Mouse (Mus musculus) heart, embryonic 12.5 days (tissue): ENCODE measurements at regions not wholly inside any gene's neighbourhood (a gene's known extent, or its start where the extent isn't known, plus 50 kb on each side); places are given as distances from the start of the nearest gene placed in this dataset.

Source experiments
- ATAC-seq: fragments of 200-750 bp; cut with Nextera tagmentation; 2 replicates; pipeline ENCODE4 v1.8.0; 2017; ENCODE audit warnings: moderate TSS enrichment, moderate library complexity; ENCODE audit not compliant: insufficient number of reproducible peaks, low FRiP score
- H3K27ac ChIP-seq: fragments of 300-500 bp; sonication (generic); 2 replicates; pipeline ENCODE4 v1.5.1; 2016; ENCODE audit warnings: mild to moderate bottlenecking, moderate library complexity; ENCODE audit not compliant: poor library complexity, severe bottlenecking
- H3K27me3 ChIP-seq: fragments of 300-500 bp; sonication (generic); replicated peaks from 2 replicates; pipeline ENCODE4 v1.6.1; 2016; ENCODE audit warnings: mild to moderate bottlenecking, moderate library complexity
- H3K36me3 ChIP-seq: fragments of 300-500 bp; sonication (generic); 2 replicates; pipeline ENCODE4 v1.6.1; 2016; ENCODE audit warnings: mild to moderate bottlenecking, moderate library complexity
- H3K4me1 ChIP-seq: fragments of 300-500 bp; sonication (generic); replicated peaks from 2 replicates; pipeline ENCODE4 v1.6.1; 2016; ENCODE audit warnings: mild to moderate bottlenecking
- H3K4me2 ChIP-seq: fragments of 300-500 bp; sonication (generic); 2 replicates; pipeline ENCODE4 v1.6.1; 2016; ENCODE audit warnings: mild to moderate bottlenecking, moderate library complexity
- H3K4me3 ChIP-seq: fragments of 300-500 bp; sonication (generic); 2 replicates; pipeline ENCODE4 v1.5.1; 2016; ENCODE audit warnings: mild to moderate bottlenecking
- H3K9ac ChIP-seq: fragments of 300-500 bp; sonication (generic); 2 replicates; pipeline ENCODE4 v1.6.1; 2016; ENCODE audit warnings: mild to moderate bottlenecking, moderate library complexity
- H3K9me3 ChIP-seq: fragments of 300-500 bp; sonication (generic); replicated peaks from 2 replicates; pipeline ENCODE4 v1.6.1; 2016; ENCODE audit warnings: mild to moderate bottlenecking, moderate library complexity
- WGBS: fragments of 180-500 bp; shearing (Covaris S2); methylation state at CpG from one replicate; pipeline ENCODE4 v1.1.7; 2016; 5-methylcytosine and 5-hydroxymethylcytosine counted together

GRCm38 (mm10) chr12:25895691-25896090 lies 519.4 kb downstream of the Rnf144a start:
- no peak overlapping the region for H3K9ac ChIP-seq
- no peaks in the 10 kb centered on the region for H3K27me3 ChIP-seq
- H3K4me3 ChIP-seq, result no peak overlapping the region
- no peaks in the 10 kb centered on the region for H3K4me1 ChIP-seq
- H3K36me3 ChIP-seq, result no peaks in the 10 kb centered on the region
- no peak overlapping the region for H3K27ac ChIP-seq
- 42% methylated on average over 1 of the region's 1 CpGs for WGBS
- H3K4me2 ChIP-seq, result no peak overlapping the region
- ATAC-seq, result no peak
- no peaks in the 10 kb centered on the region for H3K9me3 ChIP-seq

GRCm38 (mm10) chr12:25891391-25892167 lies 523.5 kb downstream of the Rnf144a start:
- 77% methylated on average over 4 of the region's 4 CpGs for WGBS
- H3K4me3 ChIP-seq, result no peak overlapping the region
- no peak overlapping the region for H3K4me2 ChIP-seq
- H3K9ac ChIP-seq, result no peak overlapping the region
- no peaks in the 10 kb centered on the region for H3K36me3 ChIP-seq
- H3K9me3 ChIP-seq, result no peaks in the 10 kb centered on the region
- no peaks in the 10 kb centered on the region for H3K4me1 ChIP-seq
- H3K27me3 ChIP-seq, result no peaks in the 10 kb centered on the region
- H3K27ac ChIP-seq, result no peak overlapping the region
- ATAC-seq, result no peak

GRCm38 (mm10) chr12:25890722-25891121 lies 524.3 kb downstream of the Rnf144a start:
- H3K27ac ChIP-seq, result no peak overlapping the region
- no peak overlapping the region for H3K4me3 ChIP-seq
- H3K4me1 ChIP-seq, result no peaks in the 10 kb centered on the region
- 76% methylated on average over 1 of the region's 1 CpGs for WGBS
- H3K36me3 ChIP-seq, result no peaks in the 10 kb centered on the region
- no peak overlapping the region for H3K9ac ChIP-seq
- no peaks in the 10 kb centered on the region for H3K9me3 ChIP-seq
- no peak for ATAC-seq
- H3K4me2 ChIP-seq, result no peak overlapping the region
- no peaks in the 10 kb centered on the region for H3K27me3 ChIP-seq

- 65% methylated on average over 5 of the region's 5 CpGs for WGBS
- H3K4me1 ChIP-seq, result no peaks in the 10 kb centered on the region
- H3K9ac ChIP-seq, result no peak overlapping the region
- H3K4me3 ChIP-seq, result no peak overlapping the region
- H3K36me3 ChIP-seq, result no peaks in the 10 kb centered on the region
- H3K4me2 ChIP-seq, result no peak overlapping the region
- no peak for ATAC-seq
- no peak overlapping the region for H3K27ac ChIP-seq
- no peaks in the 10 kb centered on the region for H3K27me3 ChIP-seq
- no peaks in the 10 kb centered on the region for H3K9me3 ChIP-seq
Measured at GRCm38 (mm10) chr12:25883771-25884171, 531.3 kb downstream of the Rnf144a start.

GRCm38 (mm10) chr12:25871816-25872215 lies 543.2 kb downstream of the Rnf144a start:
- no peaks in the 10 kb centered on the region for H3K4me1 ChIP-seq
- H3K36me3 ChIP-seq, result no peaks in the 10 kb centered on the region
- H3K4me3 ChIP-seq, result no peak overlapping the region
- H3K9me3 ChIP-seq, result no peaks in the 10 kb centered on the region
- no peaks in the 10 kb centered on the region for H3K27me3 ChIP-seq
- ATAC-seq, result no peak
- H3K4me2 ChIP-seq, result no peak overlapping the region
- H3K9ac ChIP-seq, result no peak overlapping the region
- no peak overlapping the region for H3K27ac ChIP-seq
- 71% methylated on average over 4 of the region's 4 CpGs for WGBS

GRCm38 (mm10) chr12:25871001-25871461 lies 544.0 kb downstream of the Rnf144a start:
- no peaks in the 10 kb centered on the region for H3K36me3 ChIP-seq

GRCm38 (mm10) chr12:25869846-25870245 lies 545.2 kb downstream of the Rnf144a start:
- Histone ChIP-seq H3K27ac (no peak overlapping the region), H3K9ac (no peak overlapping the region), H3K27me3 (no peaks in the 10 kb centered on the region), H3K4me1 (no peaks in the 10 kb centered on the region), H3K4me3 (no peak overlapping the region), H3K4me2 (no peak overlapping the region), H3K9me3 (no peaks in the 10 kb centered on the region), H3K36me3 (no peaks in the 10 kb centered on the region)
- ATAC-seq, result no peak

More at GRCm38 (mm10) chr12:25871001-25871461, 544.0 kb downstream of the Rnf144a start:
- no peak overlapping the region for H3K4me2 ChIP-seq
- no peaks in the 10 kb centered on the region for H3K27me3 ChIP-seq
- no peak overlapping the region for H3K9ac ChIP-seq
- ATAC-seq, result no peak
- WGBS, result 63% methylated on average over 11 of the region's 11 CpGs
- no peaks in the 10 kb centered on the region for H3K9me3 ChIP-seq
- H3K4me3 ChIP-seq, result no peak overlapping the region
- no peaks in the 10 kb centered on the region for H3K4me1 ChIP-seq
- no peak overlapping the region for H3K27ac ChIP-seq

GRCm38 (mm10) chr12:25865063-25865462 lies 550.0 kb downstream of the Rnf144a start:
- no peak overlapping the region for H3K27ac ChIP-seq
- H3K4me2 ChIP-seq, result no peak overlapping the region
- no peaks in the 10 kb centered on the region for H3K36me3 ChIP-seq
- no peaks in the 10 kb centered on the region for H3K4me1 ChIP-seq
- H3K4me3 ChIP-seq, result no peak overlapping the region
- no peaks in the 10 kb centered on the region for H3K27me3 ChIP-seq
- 87% methylated on average over 3 of the region's 3 CpGs for WGBS
- ATAC-seq, result no peak
- no peak overlapping the region for H3K9ac ChIP-seq
- H3K9me3 ChIP-seq, result no peaks in the 10 kb centered on the region

GRCm38 (mm10) chr12:25864113-25864852 lies 550.8 kb downstream of the Rnf144a start:
- no peak for ATAC-seq
- 62% methylated on average over 7 of the region's 7 CpGs for WGBS

GRCm38 (mm10) chr12:25861100-25861499 lies 554.0 kb downstream of the Rnf144a start:
- Histone ChIP-seq H3K9ac (no peak overlapping the region), H3K4me1 (no peaks in the 10 kb centered on the region), H3K9me3 (0 out of 2 replicates have a peak, but pooled peaks cover 2% of the 10 kb centered on the region), H3K36me3 (no peaks in the 10 kb centered on the region), H3K27ac (no peak overlapping the region), H3K27me3 (no peaks in the 10 kb centered on the region), H3K4me2 (no peak overlapping the region), H3K4me3 (no peak overlapping the region)
- ATAC-seq, result no peak
- 77% methylated on average over 3 of the region's 3 CpGs for WGBS

More at GRCm38 (mm10) chr12:25864113-25864852, 550.8 kb downstream of the Rnf144a start:
- Histone ChIP-seq H3K9me3 (0 out of 2 replicates have a peak, but pooled peaks cover 2% of the 10 kb centered on the region), H3K27me3 (no peaks in the 10 kb centered on the region), H3K27ac (no peak overlapping the region), H3K9ac (no peak overlapping the region), H3K36me3 (no peaks in the 10 kb centered on the region), H3K4me3 (no peak overlapping the region), H3K4me1 (no peaks in the 10 kb centered on the region), H3K4me2 (no peak overlapping the region)

GRCm38 (mm10) chr12:25858397-25858796 lies 556.7 kb downstream of the Rnf144a start:
- Histone ChIP-seq H3K9me3 (0 out of 2 replicates have a peak, but pooled peaks cover 2% of the 10 kb centered on the region), H3K4me2 (no peak overlapping the region), H3K36me3 (no peaks in the 10 kb centered on the region), H3K9ac (no peak overlapping the region), H3K4me3 (no peak overlapping the region), H3K27me3 (no peaks in the 10 kb centered on the region), H3K27ac (no peak overlapping the region), H3K4me1 (no peaks in the 10 kb centered on the region)
- WGBS, result 81% methylated on average over 6 of the region's 6 CpGs
- ATAC-seq, result no peak
